In the genomic region with DNA sequence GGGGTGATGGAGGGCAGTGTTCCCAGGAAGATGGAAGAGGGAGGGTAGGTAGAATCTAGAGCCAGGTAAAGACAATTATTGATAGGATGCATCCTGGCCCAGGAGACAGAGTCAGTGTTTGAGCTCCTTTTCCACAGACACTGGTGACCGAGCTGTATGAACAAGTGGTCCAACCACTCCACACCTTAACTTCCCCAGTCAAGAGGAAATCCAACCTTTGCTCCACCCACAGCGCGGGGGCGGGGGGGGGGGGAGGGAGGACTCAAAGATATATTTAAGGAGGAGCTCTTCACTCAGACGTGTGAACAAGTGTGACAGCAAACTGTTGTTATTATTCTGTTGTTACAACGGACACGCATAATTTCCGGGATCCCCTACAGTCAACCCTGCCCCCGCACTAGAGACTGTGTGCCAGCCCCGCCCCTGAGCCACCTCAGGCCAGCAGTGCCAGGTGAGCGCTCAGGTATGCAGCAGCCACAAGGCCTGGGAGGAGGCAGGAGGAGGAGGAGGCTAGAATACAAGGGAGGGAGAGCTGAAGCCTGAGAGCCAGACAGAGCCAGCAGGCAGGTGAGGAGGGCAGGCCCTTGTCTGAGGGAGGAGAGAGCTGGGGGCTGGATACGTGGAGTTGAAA, we compare ENCODE assay signal across 13 mouse cellular contexts. TPM values are rescaled to one million over a fixed set of nuclear protein-coding genes. Genes with fewer than 3 reads are reported as not detected.
DNase-seq lines count a peak whose midpoint lies in the region; ATAC-seq and TF ChIP-seq lines count a peak whose summit lies in the region.
"Had no signal": no experiment of that assay in that cellular context is flagged by ENCODE, and none has a peak within 500 bp of the region (broad histone marks: within the 10 kb centered on the region; RNA-seq: fewer than 3 reads in every experiment).

No protein-coding gene starts in this region.

- H3K4me2 ChIP-seq in embryonic facial prominence, embryonic 15.5 days (replicated peaks) = peak overlapping the region; percentile 29; the same call in 1 of the 2 replicates
- H3K4me2 ChIP-seq: heart, embryonic 11.5 days; liver, embryonic 13.5 days; neural tube, embryonic 12.5 days had no signal

- H3K36me3 ChIP-seq in E14TG2a.4 (ENCODE audit: insufficient read depth, low read length) = no peaks in the 10 kb centered on the region
- H3K36me3 ChIP-seq in embryonic facial prominence, embryonic 15.5 days = no peaks in the 10 kb centered on the region
- H3K36me3 ChIP-seq: liver, embryonic 13.5 days; neural tube, embryonic 12.5 days had no signal

- H3K9ac ChIP-seq in embryonic facial prominence, embryonic 15.5 days = no peak overlapping the region
- H3K9ac ChIP-seq: liver, embryonic 13.5 days; neural tube, embryonic 12.5 days had no signal

- DNase-seq in kidney, postnatal 25 days = peak; percentile 69 to 89
- no peak for DNase-seq in left cerebral cortex, adult 18-20 months (ENCODE audit: low spot score in 2 of 2)
- no peak for DNase-seq in gastrocnemius, adult 18-20 months (ENCODE audit: low spot score)
- no peak for DNase-seq in spleen, adult 18-20 months
- no peak for DNase-seq in adrenal gland, adult 2 months
- DNase-seq: cerebellum, postnatal 36 days; liver, embryonic 13.5 days had no signal

- H3K27ac ChIP-seq in embryonic facial prominence, embryonic 15.5 days (replicated peaks) = peak overlapping the region; percentile 51
- H3K27ac ChIP-seq: liver, embryonic 13.5 days; neural tube, embryonic 12.5 days had no signal

- H3K4me1 ChIP-seq in E14TG2a.4 (replicated peaks; ENCODE audit: low read depth, low read length) = peaks cover 19% of the 10 kb centered on the region
- no peaks in the 10 kb centered on the region; the same call in 1 of the 2 replicates for H3K4me1 ChIP-seq in embryonic facial prominence, embryonic 15.5 days
- H3K4me1 ChIP-seq: neural tube, embryonic 12.5 days had no signal

- ATAC-seq in embryonic facial prominence, embryonic 15.5 days (ENCODE audit: insufficient number of reproducible peaks, low FRiP score, low TSS enrichment, low read depth) = peak; percentile 76
- ATAC-seq in neutrophil, adult 5-6 weeks (ENCODE audit: extremely low read depth, insufficient number of reproducible peaks, low FRiP score, poor library complexity, severe bottlenecking) = peak; percentile 52

- peak overlapping the region; percentile 24; the same call in 1 of the 2 replicates for H3K4me3 ChIP-seq in E14TG2a.4 (replicated peaks; ENCODE audit: low read length)
- no peak overlapping the region for H3K4me3 ChIP-seq in embryonic facial prominence, embryonic 15.5 days (replicated peaks)
- H3K4me3 ChIP-seq: liver, embryonic 13.5 days; neural tube, embryonic 12.5 days had no signal

- H3K27me3 ChIP-seq in E14TG2a.4 (ENCODE audit: insufficient read depth, low read length) = peaks cover 20% of the 10 kb centered on the region
- H3K27me3 ChIP-seq in embryonic facial prominence, embryonic 15.5 days = no peaks in the 10 kb centered on the region

- WGBS in embryonic facial prominence, embryonic 15.5 days = 6% methylated on average over 10 of the region's 12 CpGs

- H3K9me3 ChIP-seq in E14TG2a.4 (ENCODE audit: low read length) = no peaks in the 10 kb centered on the region
- H3K9me3 ChIP-seq in embryonic facial prominence, embryonic 15.5 days (replicated peaks) = no peaks in the 10 kb centered on the region
- H3K9me3 ChIP-seq: liver, embryonic 13.5 days; neural tube, embryonic 12.5 days had no signal

- TF ChIP-seq CTCF in E14TG2a.4 (conservative IDR thresholded peaks at IDR 0.05; ENCODE audit: low read length) = no peak

RNA-seq across cellular contexts. Expression of a gene that starts 3.8 kb away (rescaled TPM):
- 13.6 and 17.6 TPM in 2 replicates for polyA plus RNA-seq in embryonic facial prominence, embryonic 15.5 days (2015; fragmentation: Nextera tagmentation; extraction: Ambion mirVana)
- 58.8 and 64.3 TPM in 2 replicates for total RNA-seq in neutrophil, adult 5-6 weeks (2017)
- 1 to 10 TPM; 4.7 to 7.9 TPM for total RNA-seq in left cerebral cortex, adult 18-20 months (2021)
- total RNA-seq in gastrocnemius, adult 18-20 months (2021) = 1 to 10 TPM; 1.9 to 3.5 TPM
- 1 to 10 TPM; 5.2 to 6.9 TPM for total RNA-seq in adrenal gland, adult 2 months (2021)
- 2.5 and 5.0 TPM in 2 replicates for polyA plus RNA-seq in adrenal gland, adult 2 months (2012; rRNA removed)

RNA-seq across cellular contexts. Expression of a gene that starts 18.9 kb away (rescaled TPM):
- polyA plus RNA-seq in embryonic facial prominence, embryonic 15.5 days (2015; fragmentation: Nextera tagmentation; extraction: Ambion mirVana) = 24.4 and 25.3 TPM in 2 replicates
- total RNA-seq in neutrophil, adult 5-6 weeks (2017) = 7.6 and 10.8 TPM in 2 replicates
- total RNA-seq in left cerebral cortex, adult 18-20 months (2021) = 10 to 100 TPM; 25.3 to 28.1 TPM
- 10 to 100 TPM; 12.6 to 15.4 TPM for total RNA-seq in gastrocnemius, adult 18-20 months (2021)
- total RNA-seq in adrenal gland, adult 2 months (2021) = 10 to 100 TPM; 17.5 to 19.7 TPM
- 11.5 and 13.1 TPM in 2 replicates for polyA plus RNA-seq in adrenal gland, adult 2 months (2012; rRNA removed)

RNA-seq across cellular contexts. Expression of a gene that starts 37.2 kb away (rescaled TPM):
- polyA plus RNA-seq in embryonic facial prominence, embryonic 15.5 days (2015; fragmentation: Nextera tagmentation; extraction: Ambion mirVana) = 52.5 and 57.2 TPM in 2 replicates
- total RNA-seq in neutrophil, adult 5-6 weeks (2017) = 297 and 336 TPM in 2 replicates
- 100 to 1,000 TPM; 154 TPM for total RNA-seq in left cerebral cortex, adult 18-20 months (2021)
- 10 to 100 TPM; 15.5 to 19.0 TPM for total RNA-seq in gastrocnemius, adult 18-20 months (2021)
- 100 to 1,000 TPM in 1 of 2 experiments, 10 to 100 TPM in 1; 93.3 to 102 TPM for total RNA-seq in adrenal gland, adult 2 months (2021)
- polyA plus RNA-seq in adrenal gland, adult 2 months (2012; rRNA removed) = 101 and 164 TPM in 2 replicates

RNA-seq across cellular contexts. Expression of a gene that starts 51.9 kb away (rescaled TPM):
- 290 and 382 TPM in 2 replicates for polyA plus RNA-seq in embryonic facial prominence, embryonic 15.5 days (2015; fragmentation: Nextera tagmentation; extraction: Ambion mirVana)
- total RNA-seq in neutrophil, adult 5-6 weeks (2017) = not detected in 2 replicates
- 10 to 100 TPM in 1 of 2 experiments, 1 to 10 TPM in 1; 7.6 to 11.7 TPM for total RNA-seq in left cerebral cortex, adult 18-20 months (2021)
- total RNA-seq in gastrocnemius, adult 18-20 months (2021) = 100 to 1,000 TPM; 656 to 752 TPM
- 1 to 10 TPM in 1 of 2 experiments, under 1 TPM in 1; 0.37 to 1.6 TPM for total RNA-seq in adrenal gland, adult 2 months (2021)
- 0.17 TPM in 1 of 2 replicates, not detected in the other for polyA plus RNA-seq in adrenal gland, adult 2 months (2012; rRNA removed)
- polyA plus RNA-seq: Patski had no signal

RNA-seq across cellular contexts. Expression of a gene that starts 59.7 kb away (rescaled TPM):
- polyA plus RNA-seq in embryonic facial prominence, embryonic 15.5 days (2015; fragmentation: Nextera tagmentation; extraction: Ambion mirVana) = 5.1 and 5.9 TPM in 2 replicates
- 0.58 TPM in 1 of 2 replicates, not detected in the other for total RNA-seq in neutrophil, adult 5-6 weeks (2017)
- total RNA-seq in left cerebral cortex, adult 18-20 months (2021) = 1 to 10 TPM in 1 of 2 experiments, under 1 TPM in 1; 0.88 to 1.3 TPM
- total RNA-seq in gastrocnemius, adult 18-20 months (2021) = not detected
- total RNA-seq in adrenal gland, adult 2 months (2021) = 1 to 10 TPM in 1 of 2 experiments, not detected in 1; 1.7 TPM
- 3.3 and 4.7 TPM in 2 replicates for polyA plus RNA-seq in adrenal gland, adult 2 months (2012; rRNA removed)

Comparison
In these comparisons a context has a peak if more than half of its experiments do, and no peak if none do; other contexts are left out.
1. DNase-seq: peak in kidney, postnatal 25 days (2 of 2); none in left cerebral cortex, adult 18-20 months (0 of 2), gastrocnemius, adult 18-20 months (single experiment), spleen, adult 18-20 months (0 of 2) and adrenal gland, adult 2 months (single experiment).
2. RNA of a gene that starts 37.2 kb away (total RNA-seq): 297 to 336 TPM in neutrophil, adult 5-6 weeks, 154 TPM in left cerebral cortex, adult 18-20 months and 93.3 to 102 TPM in adrenal gland, adult 2 months; 15.5 to 19.0 TPM in gastrocnemius, adult 18-20 months; every median in the first group is over 4 times any median in the second.